Mouse (Mus musculus): ENCODE data around the gene Gng4. TPM values are rescaled to one million over a fixed set of nuclear protein-coding genes. Genes with fewer than 3 reads are reported as not detected.

Gene Gng4
- polyA plus RNA-seq, 1 experiment from 2014 or later: 0.39 TPM

- Histone ChIP-seq H3K9ac (ENCODE audit: low read length) (no peak overlapping the region), H3K4me3 (ENCODE audit: control insufficient read depth in 1 of 2, insufficient read depth in 1 of 2, low read depth in 1 of 2, low read length in 2 of 2) (no peak overlapping the region), H3K4me1 (ENCODE audit: control insufficient read depth in 2 of 2, insufficient read depth in 2 of 2, low read length in 2 of 2) (peaks cover 3 to 30% of the 10 kb centered on the region in 2 experiments; a peak in 3 of 4 replicates), H3K27me3 (ENCODE audit: control insufficient read depth, insufficient read depth, low read length) (peaks cover 31% of the 10 kb centered on the region), H3K4me2 (ENCODE audit: low read length) (no peak overlapping the region), H3K9me3 (ENCODE audit: control insufficient read depth, low read length) (no peaks in the 10 kb centered on the region), H3K27ac (replicated peaks in 1 of 2; ENCODE audit: control insufficient read depth in 1 of 2, insufficient read depth in 1 of 2, low read depth in 2 of 2, low read length in 2 of 2) (no peak overlapping the region), H3K36me3 (ENCODE audit: control insufficient read depth, insufficient read depth, low read length) (no peaks in the 10 kb centered on the region; the same call in 1 of the 2 replicates)
- 72% methylated on average over 3 of the region's 3 CpGs for WGBS
- ATAC-seq (ENCODE audit: insufficient number of reproducible peaks, insufficient read depth, low FRiP score, low read depth): no peak
These were observed 3.6 kb upstream of the Gng4 start for GRCm38 (mm10) chr13:13780271-13780670.

DNA sequence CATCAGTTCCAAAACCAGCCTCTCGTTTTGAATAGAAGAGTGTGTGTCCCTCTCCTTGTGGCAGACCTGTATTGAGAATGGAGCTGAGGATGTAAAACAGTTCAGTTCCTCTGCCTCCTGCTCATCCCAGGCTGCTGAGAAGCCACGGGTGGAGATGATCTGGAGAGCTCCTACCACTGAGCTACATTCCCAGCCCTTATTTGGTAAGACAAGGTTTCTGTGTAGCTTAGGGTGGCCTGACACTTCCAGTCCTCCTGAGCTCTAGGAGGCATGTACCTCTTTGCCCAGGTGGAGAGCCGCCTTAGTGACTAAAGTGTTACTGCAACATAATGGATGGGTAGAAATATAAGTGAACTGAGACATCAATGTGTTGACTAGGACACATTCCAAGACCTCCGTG, 2.8 kb upstream of the Gng4 start:
- no peak for ATAC-seq (ENCODE audit: insufficient number of reproducible peaks, insufficient read depth, low FRiP score, low read depth)
- H3K4me2 ChIP-seq (ENCODE audit: low read length): no peak overlapping the region
- no peak overlapping the region for H3K9ac ChIP-seq (ENCODE audit: low read length)
- H3K36me3 ChIP-seq (ENCODE audit: control insufficient read depth, insufficient read depth, low read length): no peaks in the 10 kb centered on the region; the same call in 1 of the 2 replicates
- H3K27ac ChIP-seq (replicated peaks in 1 of 2; ENCODE audit: control insufficient read depth in 1 of 2, insufficient read depth in 1 of 2, low read depth in 2 of 2, low read length in 2 of 2): no peak overlapping the region
- no peak overlapping the region for H3K4me3 ChIP-seq (ENCODE audit: control insufficient read depth in 1 of 2, insufficient read depth in 1 of 2, low read depth in 1 of 2, low read length in 2 of 2)
- 57% methylated on average over 4 of the region's 4 CpGs for WGBS
- peaks cover 38% of the 10 kb centered on the region for H3K27me3 ChIP-seq (ENCODE audit: control insufficient read depth, insufficient read depth, low read length)
- no peaks in the 10 kb centered on the region for H3K9me3 ChIP-seq (ENCODE audit: control insufficient read depth, low read length)
- peaks cover 7 to 27% of the 10 kb centered on the region in 2 experiments; a peak in 3 of 4 replicates for H3K4me1 ChIP-seq (ENCODE audit: control insufficient read depth in 2 of 2, insufficient read depth in 2 of 2, low read length in 2 of 2)

GRCm38 (mm10) chr13:13783296-13783695, 563 bp upstream of the Gng4 start:
- H3K27me3 ChIP-seq (ENCODE audit: control insufficient read depth, insufficient read depth, low read length): peaks cover 46% of the 10 kb centered on the region
- ATAC-seq (ENCODE audit: insufficient number of reproducible peaks, insufficient read depth, low FRiP score, low read depth): no peak
- H3K4me2 ChIP-seq (ENCODE audit: low read length): peak overlapping the region; percentile 79; the same call in 1 of the 2 replicates
- no peaks in the 10 kb centered on the region for H3K36me3 ChIP-seq (ENCODE audit: control insufficient read depth, insufficient read depth, low read length)
- H3K27ac ChIP-seq (replicated peaks in 1 of 2; ENCODE audit: control insufficient read depth in 1 of 2, insufficient read depth in 1 of 2, low read depth in 2 of 2, low read length in 2 of 2): no peak overlapping the region
- H3K9me3 ChIP-seq (ENCODE audit: control insufficient read depth, low read length): no peaks in the 10 kb centered on the region
- H3K4me1 ChIP-seq (ENCODE audit: control insufficient read depth in 2 of 2, insufficient read depth in 2 of 2, low read length in 2 of 2): peaks cover 7 to 21% of the 10 kb centered on the region in 2 experiments; a peak in 3 of 4 replicates
- peak overlapping the region in 1 of 2 experiments; percentile 39; a peak in 1 of 4 replicates for H3K4me3 ChIP-seq (ENCODE audit: control insufficient read depth in 1 of 2, insufficient read depth in 1 of 2, low read depth in 1 of 2, low read length in 2 of 2)
- 24% methylated on average over 7 of the region's 7 CpGs for WGBS
- H3K9ac ChIP-seq (ENCODE audit: low read length): no peak overlapping the region

- Histone ChIP-seq H3K4me3 (ENCODE audit: control insufficient read depth in 1 of 2, insufficient read depth in 1 of 2, low read depth in 1 of 2, low read length in 2 of 2) (peak overlapping the region; percentile 39 to 47), H3K9ac (ENCODE audit: low read length) (peak overlapping the region; percentile 3; the same call in 1 of the 2 replicates), H3K27me3 (ENCODE audit: control insufficient read depth, insufficient read depth, low read length) (peaks cover 46% of the 10 kb centered on the region), H3K9me3 (ENCODE audit: control insufficient read depth, low read length) (no peaks in the 10 kb centered on the region), H3K27ac (replicated peaks in 1 of 2; ENCODE audit: control insufficient read depth in 1 of 2, insufficient read depth in 1 of 2, low read depth in 2 of 2, low read length in 2 of 2) (no peak overlapping the region), H3K4me2 (ENCODE audit: low read length) (peak overlapping the region; percentile 79), H3K4me1 (ENCODE audit: control insufficient read depth in 2 of 2, insufficient read depth in 2 of 2, low read length in 2 of 2) (peaks cover 7 to 16% of the 10 kb centered on the region in 2 experiments; a peak in 3 of 4 replicates), H3K36me3 (ENCODE audit: control insufficient read depth, insufficient read depth, low read length) (no peaks in the 10 kb centered on the region)
- no peak for ATAC-seq (ENCODE audit: insufficient number of reproducible peaks, insufficient read depth, low FRiP score, low read depth)
- WGBS: under 1% methylated on average over 49 of the region's 59 CpGs
These were observed 619 bp downstream of the Gng4 start for GRCm38 (mm10) chr13:13784420-13784936.

DNA sequence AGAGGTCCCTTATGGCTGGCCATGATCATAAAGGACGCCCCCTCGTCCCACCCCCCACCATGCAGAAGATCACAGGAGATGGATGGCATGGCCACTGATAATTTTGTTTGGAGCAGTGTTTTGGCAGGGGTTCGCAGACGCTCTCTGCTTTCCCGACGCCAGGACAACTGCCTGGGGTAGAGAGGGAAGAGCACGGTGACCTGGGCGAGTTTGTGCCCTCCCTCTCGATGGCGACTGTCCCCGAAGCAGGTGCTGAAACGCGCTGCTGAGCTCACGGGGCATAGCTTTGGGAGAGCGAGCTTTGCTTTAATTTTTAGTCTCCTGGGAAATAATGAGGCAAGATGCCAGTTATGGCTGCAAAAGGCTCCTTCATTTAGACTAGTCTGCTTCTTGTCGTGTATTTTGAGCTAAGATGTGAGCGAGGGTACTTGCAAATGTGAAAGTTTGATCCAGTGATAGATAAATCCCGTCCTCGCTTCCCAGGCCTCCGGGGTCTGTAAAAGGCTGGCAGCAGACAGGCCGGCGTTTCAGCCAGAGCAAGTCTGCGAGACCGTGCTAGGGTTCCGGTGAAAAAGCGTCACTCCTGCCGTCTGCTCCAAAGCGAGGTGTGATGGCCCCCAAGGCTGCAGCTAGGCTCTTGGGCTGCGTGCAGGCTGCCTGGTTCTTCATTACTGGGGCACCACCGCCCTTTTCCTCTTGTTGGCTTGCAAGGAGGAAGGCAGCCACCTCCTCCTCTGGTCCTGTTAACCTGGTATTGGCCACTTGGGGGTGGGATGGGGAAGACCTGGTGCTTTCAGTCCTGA, 1.3 kb downstream of the Gng4 start:
- H3K27ac ChIP-seq (replicated peaks in 1 of 2; ENCODE audit: control insufficient read depth in 1 of 2, insufficient read depth in 1 of 2, low read depth in 2 of 2, low read length in 2 of 2): no peak overlapping the region
- under 1% methylated on average over 30 of the region's 30 CpGs for WGBS
- H3K4me1 ChIP-seq (ENCODE audit: control insufficient read depth in 2 of 2, insufficient read depth in 2 of 2, low read length in 2 of 2): peaks cover 7 to 16% of the 10 kb centered on the region in 2 experiments; a peak in 3 of 4 replicates
- peak overlapping the region; percentile 79 for H3K4me2 ChIP-seq (ENCODE audit: low read length)
- H3K9ac ChIP-seq (ENCODE audit: low read length): no peak overlapping the region
- no peaks in the 10 kb centered on the region for H3K9me3 ChIP-seq (ENCODE audit: control insufficient read depth, low read length)
- H3K4me3 ChIP-seq (ENCODE audit: control insufficient read depth in 1 of 2, insufficient read depth in 1 of 2, low read depth in 1 of 2, low read length in 2 of 2): peak overlapping the region; percentile 39 to 47
- H3K27me3 ChIP-seq (ENCODE audit: control insufficient read depth, insufficient read depth, low read length): peaks cover 46% of the 10 kb centered on the region
- ATAC-seq (ENCODE audit: insufficient number of reproducible peaks, insufficient read depth, low FRiP score, low read depth): no peak
- H3K36me3 ChIP-seq (ENCODE audit: control insufficient read depth, insufficient read depth, low read length): no peaks in the 10 kb centered on the region

DNA sequence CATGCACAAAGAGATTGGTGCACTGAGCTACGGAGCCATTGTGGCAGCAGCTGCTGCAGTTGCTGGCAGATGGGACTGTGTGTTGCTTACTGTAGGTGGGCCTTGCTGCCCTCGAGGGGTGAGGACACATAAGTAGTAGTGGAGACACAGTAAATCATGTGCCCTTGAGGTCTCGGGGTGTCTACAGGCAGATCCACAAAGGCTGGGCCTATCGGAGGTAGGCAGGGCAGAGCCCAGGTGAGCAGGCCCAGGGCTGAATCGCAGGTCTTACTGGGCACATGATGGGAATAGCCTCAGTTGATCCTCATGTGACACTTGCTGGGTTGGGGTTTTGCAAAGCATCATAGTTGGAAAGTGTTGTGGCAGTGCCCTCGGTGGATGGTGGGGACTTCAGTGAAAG, 3.1 kb downstream of the Gng4 start:
- Histone ChIP-seq H3K4me3 (ENCODE audit: control insufficient read depth in 1 of 2, insufficient read depth in 1 of 2, low read depth in 1 of 2, low read length in 2 of 2) (no peak overlapping the region), H3K4me1 (ENCODE audit: control insufficient read depth in 2 of 2, insufficient read depth in 2 of 2, low read length in 2 of 2) (peaks cover 7 to 16% of the 10 kb centered on the region in 2 experiments; a peak in 3 of 4 replicates), H3K9ac (ENCODE audit: low read length) (no peak overlapping the region), H3K4me2 (ENCODE audit: low read length) (no peak overlapping the region), H3K27me3 (ENCODE audit: control insufficient read depth, insufficient read depth, low read length) (peaks cover 45% of the 10 kb centered on the region), H3K9me3 (ENCODE audit: control insufficient read depth, low read length) (no peaks in the 10 kb centered on the region), H3K36me3 (ENCODE audit: control insufficient read depth, insufficient read depth, low read length) (no peaks in the 10 kb centered on the region), H3K27ac (replicated peaks in 1 of 2; ENCODE audit: control insufficient read depth in 1 of 2, insufficient read depth in 1 of 2, low read depth in 2 of 2, low read length in 2 of 2) (no peak overlapping the region)
- ATAC-seq (ENCODE audit: insufficient number of reproducible peaks, insufficient read depth, low FRiP score, low read depth): no peak
- 87% methylated on average over 6 of the region's 6 CpGs for WGBS

GRCm38 (mm10) chr13:13788070-13788469, 4.2 kb downstream of the Gng4 start:
- H3K27me3 ChIP-seq (ENCODE audit: control insufficient read depth, insufficient read depth, low read length): peaks cover 37% of the 10 kb centered on the region
- H3K9ac ChIP-seq (ENCODE audit: low read length): no peak overlapping the region
- H3K36me3 ChIP-seq (ENCODE audit: control insufficient read depth, insufficient read depth, low read length): no peaks in the 10 kb centered on the region
- 84% methylated on average over 4 of the region's 4 CpGs for WGBS
- no peak for ATAC-seq (ENCODE audit: insufficient number of reproducible peaks, insufficient read depth, low FRiP score, low read depth)
- no peak overlapping the region for H3K27ac ChIP-seq (replicated peaks in 1 of 2; ENCODE audit: control insufficient read depth in 1 of 2, insufficient read depth in 1 of 2, low read depth in 2 of 2, low read length in 2 of 2)
- no peak overlapping the region for H3K4me3 ChIP-seq (ENCODE audit: control insufficient read depth in 1 of 2, insufficient read depth in 1 of 2, low read depth in 1 of 2, low read length in 2 of 2)
- H3K4me2 ChIP-seq (ENCODE audit: low read length): no peak overlapping the region
- H3K4me1 ChIP-seq (ENCODE audit: control insufficient read depth in 2 of 2, insufficient read depth in 2 of 2, low read length in 2 of 2): peaks cover 7 to 16% of the 10 kb centered on the region in 2 experiments; a peak in 3 of 4 replicates
- no peaks in the 10 kb centered on the region for H3K9me3 ChIP-seq (ENCODE audit: control insufficient read depth, low read length)
